Mouse (Mus musculus) limb, embryonic 15.5 days (tissue): ENCODE results near the gene Nup210. TPM values are rescaled to one million over a fixed set of nuclear protein-coding genes. Genes with fewer than 3 reads are reported as not detected.
"Not testable (repeated sequence)": the region's sequence is repeated elsewhere in the genome, so short reads cannot be mapped to it uniquely, and the experiment has no call there.

ENCODE experiments used
- ATAC-seq: fragments of 200-750 bp; cut with Nextera tagmentation; 2 replicates; pipeline ENCODE4 v1.8.0; 2017; ENCODE audit warnings: low read depth, moderate TSS enrichment; ENCODE audit not compliant: insufficient number of reproducible peaks, low FRiP score, low TSS enrichment
- H3K27ac ChIP-seq: fragments of 300-500 bp; sonication (generic); 2 replicates; pipeline ENCODE4 v1.5.1; 2015; ENCODE audit warnings: moderate library complexity, mild to moderate bottlenecking, inconsistent platforms
- H3K27me3 ChIP-seq: fragments of 300-500 bp; sonication (generic); 2 replicates; pipeline ENCODE4 v1.6.1; 2015; ENCODE audit warnings: inconsistent platforms
- H3K36me3 ChIP-seq: fragments of 300-500 bp; sonication (generic); 2 replicates; pipeline ENCODE4 v1.6.1; 2015; ENCODE audit warnings: inconsistent platforms
- H3K4me1 ChIP-seq: fragments of 300-500 bp; sonication (generic); 2 replicates; pipeline ENCODE4 v1.6.1; 2015; ENCODE audit warnings: inconsistent platforms
- H3K4me2 ChIP-seq: fragments of 300-500 bp; sonication (generic); 2 replicates; pipeline ENCODE4 v1.6.1; 2015; ENCODE audit warnings: mild to moderate bottlenecking, inconsistent platforms
- H3K4me3 ChIP-seq: fragments of 300-500 bp; sonication (generic); 2 replicates; pipeline ENCODE4 v1.5.1; 2015; ENCODE audit warnings: mild to moderate bottlenecking, inconsistent platforms
- H3K9ac ChIP-seq: fragments of 300-500 bp; sonication (generic); 2 replicates; pipeline ENCODE4 v1.6.1; 2015; ENCODE audit warnings: inconsistent platforms
- H3K9me3 ChIP-seq: fragments of 300-500 bp; sonication (generic); 2 replicates; pipeline ENCODE4 v1.6.1; 2016; ENCODE audit warnings: inconsistent platforms
- WGBS: fragments of 180-500 bp; shearing (Covaris S2); methylation state at CpG from one replicate; pipeline ENCODE4 v1.1.7; 2015; 5-methylcytosine and 5-hydroxymethylcytosine counted together
- polyA plus RNA-seq: library from polyadenylated mRNA; unstranded; fragments of >200 nt; fragmentation: Nextera tagmentation; extraction: Ambion mirVana; gene quantifications from 2 replicates; pipeline ENCODE4 v1.2.1, GENCODE M21; 2015

The Nup210 gene
- polyA plus RNA-seq, 1 experiment from 2014 or later, result 11.3 TPM

GRCm38 (mm10) chr6:91111954-91112252 lies 4.7 kb downstream of the Nup210 start:
- ATAC-seq, result no peak
- Histone ChIP-seq H3K9ac (no peak overlapping the region), H3K4me1 (peaks cover 12% of the 10 kb centered on the region), H3K4me2 (no peak overlapping the region), H3K27me3 (peaks cover 9% of the 10 kb centered on the region), H3K36me3 (no peaks in the 10 kb centered on the region), H3K4me3 (no peak overlapping the region), H3K27ac (no peak overlapping the region), H3K9me3 (no peaks in the 10 kb centered on the region)
- 92% methylated on average over 3 of the region's 3 CpGs for WGBS

- ATAC-seq, result no peak
- H3K27ac ChIP-seq, result no peak overlapping the region
- H3K4me2 ChIP-seq, result no peak overlapping the region
- H3K4me3 ChIP-seq, result no peak overlapping the region
- H3K36me3 ChIP-seq, result no peaks in the 10 kb centered on the region
- WGBS, result 85% methylated on average over 10 of the region's 10 CpGs
- H3K4me1 ChIP-seq, result peaks cover 6% of the 10 kb centered on the region
- peaks cover 6% of the 10 kb centered on the region for H3K27me3 ChIP-seq
- no peak overlapping the region for H3K9ac ChIP-seq
- H3K9me3 ChIP-seq, result no peaks in the 10 kb centered on the region
Observed at GRCm38 (mm10) chr6:91111141-91111953, 5.3 kb downstream of the Nup210 start.

GRCm38 (mm10) chr6:91110323-91111020 lies 6.2 kb downstream of the Nup210 start:
- Histone ChIP-seq H3K36me3 (no peaks in the 10 kb centered on the region), H3K4me3 (no peak overlapping the region), H3K4me2 (no peak overlapping the region), H3K9ac (no peak overlapping the region), H3K4me1 (no peaks in the 10 kb centered on the region), H3K27me3 (no peaks in the 10 kb centered on the region), H3K9me3 (no peaks in the 10 kb centered on the region), H3K27ac (no peak overlapping the region)
- no peak for ATAC-seq
- WGBS, result 63% methylated on average over 13 of the region's 13 CpGs

GRCm38 (mm10) chr6:91109489-91109888 lies 7.1 kb downstream of the Nup210 start:
- H3K36me3 ChIP-seq, result no peaks in the 10 kb centered on the region
- no peak overlapping the region for H3K4me3 ChIP-seq
- no peak overlapping the region for H3K4me2 ChIP-seq
- no peak overlapping the region for H3K9ac ChIP-seq
- no peaks in the 10 kb centered on the region for H3K9me3 ChIP-seq
- peaks cover 3% of the 10 kb centered on the region; the same call in 1 of the 2 replicates for H3K4me1 ChIP-seq
- H3K27ac ChIP-seq, result no peak overlapping the region
- no peak for ATAC-seq
- no peaks in the 10 kb centered on the region for H3K27me3 ChIP-seq

- Histone ChIP-seq H3K4me1 (peaks cover 3% of the 10 kb centered on the region; the same call in 1 of the 2 replicates), H3K9me3 (no peaks in the 10 kb centered on the region), H3K4me3 (no peak overlapping the region), H3K27me3 (no peaks in the 10 kb centered on the region), H3K27ac (no peak overlapping the region), H3K4me2 (no peak overlapping the region), H3K9ac (no peak overlapping the region), H3K36me3 (no peaks in the 10 kb centered on the region)
- no peak for ATAC-seq
- WGBS, result 75% methylated on average over 2 of the region's 2 CpGs
Observed at GRCm38 (mm10) chr6:91108917-91109450, 7.6 kb downstream of the Nup210 start.

- ATAC-seq, result no peak
- Histone ChIP-seq H3K36me3 (no peaks in the 10 kb centered on the region), H3K4me3 (no peak overlapping the region), H3K27me3 (no peaks in the 10 kb centered on the region), H3K9ac (no peak overlapping the region), H3K9me3 (no peaks in the 10 kb centered on the region), H3K4me2 (no peak overlapping the region), H3K4me1 (peaks cover 3% of the 10 kb centered on the region; the same call in 1 of the 2 replicates), H3K27ac (no peak overlapping the region)
- WGBS, result 80% methylated on average over 3 of the region's 3 CpGs
Observed at GRCm38 (mm10) chr6:91108301-91108916, 8.2 kb downstream of the Nup210 start.

- no peak overlapping the region for H3K27ac ChIP-seq
- no peak overlapping the region for H3K4me3 ChIP-seq
- H3K4me2 ChIP-seq, result no peak overlapping the region
- 84% methylated on average over 2 of the region's 2 CpGs for WGBS
- peaks cover 3% of the 10 kb centered on the region; the same call in 1 of the 2 replicates for H3K4me1 ChIP-seq
- no peaks in the 10 kb centered on the region for H3K27me3 ChIP-seq
- H3K9ac ChIP-seq, result no peak overlapping the region
- no peak for ATAC-seq
- H3K9me3 ChIP-seq, result no peaks in the 10 kb centered on the region
- H3K36me3 ChIP-seq, result no peaks in the 10 kb centered on the region
Observed at GRCm38 (mm10) chr6:91105400-91106129, 11.1 kb downstream of the Nup210 start.

- H3K4me2 ChIP-seq, result no peak overlapping the region
- no peak overlapping the region for H3K27ac ChIP-seq
- peaks cover 3% of the 10 kb centered on the region; the same call in 1 of the 2 replicates for H3K4me1 ChIP-seq
- H3K36me3 ChIP-seq, result no peaks in the 10 kb centered on the region
- H3K4me3 ChIP-seq, result no peak overlapping the region
- H3K9me3 ChIP-seq, result no peaks in the 10 kb centered on the region
- WGBS, result 46% methylated on average over 3 of the region's 3 CpGs
- no peaks in the 10 kb centered on the region for H3K27me3 ChIP-seq
- H3K9ac ChIP-seq, result no peak overlapping the region
- ATAC-seq, result no peak
Observed at GRCm38 (mm10) chr6:91104765-91105399, 11.7 kb downstream of the Nup210 start.

GRCm38 (mm10) chr6:91103421-91103820 lies 13.2 kb downstream of the Nup210 start:
- not testable (repeated sequence) for H3K4me1 ChIP-seq

GRCm38 (mm10) chr6:91100621-91101020 lies 16.0 kb downstream of the Nup210 start:
- Histone ChIP-seq H3K27me3 (no peaks in the 10 kb centered on the region), H3K4me2 (no peak overlapping the region), H3K9ac (no peak overlapping the region), H3K27ac (no peak overlapping the region), H3K9me3 (no peaks in the 10 kb centered on the region), H3K4me1 (peaks cover 3% of the 10 kb centered on the region; the same call in 1 of the 2 replicates), H3K36me3 (no peaks in the 10 kb centered on the region), H3K4me3 (no peak overlapping the region)
- ATAC-seq, result no peak
- WGBS, result 80% methylated on average over 5 of the region's 5 CpGs

More at GRCm38 (mm10) chr6:91103421-91103820, 13.2 kb downstream of the Nup210 start:
- ATAC-seq, H3K9ac ChIP-seq, H3K36me3 ChIP-seq, H3K4me3 ChIP-seq, H3K4me2 ChIP-seq, H3K27me3 ChIP-seq, H3K27ac ChIP-seq, H3K9me3 ChIP-seq: not testable (repeated sequence)
- 87% methylated on average over 1 of the region's 1 CpGs for WGBS

GRCm38 (mm10) chr6:91097879-91098278 lies 18.8 kb downstream of the Nup210 start:
- H3K27me3 ChIP-seq, result no peaks in the 10 kb centered on the region
- no peaks in the 10 kb centered on the region for H3K4me1 ChIP-seq
- H3K9ac ChIP-seq, result no peak overlapping the region
- H3K36me3 ChIP-seq, result peaks cover 3% of the 10 kb centered on the region; the same call in 1 of the 2 replicates
- H3K4me2 ChIP-seq, result no peak overlapping the region
- no peak overlapping the region for H3K27ac ChIP-seq
- no peak overlapping the region for H3K4me3 ChIP-seq
- no peaks in the 10 kb centered on the region for H3K9me3 ChIP-seq
- no peak for ATAC-seq
- 92% methylated on average over 3 of the region's 3 CpGs for WGBS
